Mouse (Mus musculus) liver, adult 2 months (tissue): ENCODE results near the gene Tmem106a. TPM values are rescaled to one million over a fixed set of nuclear protein-coding genes. Genes with fewer than 3 reads are reported as not detected.
A peak's percentile ranks its signal among the peaks of the same experiment; 100 is the strongest.
"Not testable (repeated sequence)": the region's sequence is repeated elsewhere in the genome, so short reads cannot be mapped to it uniquely, and the experiment has no call there.

Experiments
- DNase-seq: peaks from one replicate; pipeline ENCODE4 v3.0.0-alpha.2; 2011; ENCODE audit warnings: low read depth, low spot score; ENCODE audit errors: extremely low read depth
- H3K27ac ChIP-seq: fragments of 200-500 bp; replicated peaks from 2 replicates; pipeline ENCODE4 v1.5.1; 2012; ENCODE audit warnings: low read depth, mild to moderate bottlenecking, control low read depth, inconsistent platforms, low read length; ENCODE audit not compliant: insufficient read depth
- H3K27me3 ChIP-seq: fragments of 200-500 bp; 2 replicates; pipeline ENCODE4 v1.6.1; 2012; ENCODE audit warnings: mild to moderate bottlenecking, moderate library complexity, low read length, inconsistent platforms; ENCODE audit not compliant: control insufficient read depth, insufficient read depth
- H3K36me3 ChIP-seq: fragments of 200-500 bp; 2 replicates; pipeline ENCODE4 v1.6.1; 2012; ENCODE audit warnings: low read length, inconsistent platforms; ENCODE audit not compliant: control insufficient read depth, insufficient read depth
- H3K4me1 ChIP-seq: fragments of 200-500 bp; 2 replicates; pipeline ENCODE4 v1.6.1; 2011; ENCODE audit warnings: low read length; ENCODE audit not compliant: control insufficient read depth, insufficient read depth
- H3K4me3 ChIP-seq: fragments of 200-500 bp; 2 replicates; pipeline ENCODE4 v1.5.1; 2011; ENCODE audit warnings: low read depth, mild to moderate bottlenecking, control low read depth, low read length, moderate library complexity; ENCODE audit not compliant: insufficient read depth
- H3K79me2 ChIP-seq: fragments of 200-500 bp; 2 replicates; pipeline ENCODE4 v1.6.1; 2012; ENCODE audit warnings: inconsistent platforms, mild to moderate bottlenecking, low read length, moderate library complexity; ENCODE audit not compliant: control insufficient read depth, insufficient read depth
- H3K9ac ChIP-seq: fragments of 200-500 bp; 2 replicates; pipeline ENCODE4 v1.6.1; 2012; ENCODE audit warnings: low read depth, mild to moderate bottlenecking, control low read depth, inconsistent platforms, low read length
- CTCF ChIP-seq: fragments of 200-500 bp; IDR thresholded peaks from 2 replicates; pipeline ENCODE4 v1.5.1; 2011; ENCODE audit warnings: low read depth, low read length, control low read depth
- POLR2A ChIP-seq: fragments of 200-500 bp; IDR thresholded peaks from 2 replicates; pipeline ENCODE4 v1.6.1; 2011; ENCODE audit warnings: low read length, control low read depth; ENCODE audit not compliant: insufficient read depth; ENCODE audit errors: extremely low read depth
- whole genome bisulfite sequencing: fragments of 180-500 bp; shearing (Covaris S2); methylation state at CpG from one replicate; pipeline ENCODE4 v1.1.7; 2018; 5-methylcytosine and 5-hydroxymethylcytosine counted together
- polyA plus RNA-seq: library from polyadenylated mRNA; depleted of rRNA; stranded (reverse); fragments of >200 nt; gene quantifications from 2 replicates; pipeline ENCODE4 v1.2.3, GENCODE M21; 2012
- total RNA-seq: library from RNA; depleted of rRNA; stranded (reverse); fragments of >200 nt; gene quantifications from 2 replicates; pipeline ENCODE4 v1.2.3, GENCODE M21; 2014

Tmem106a gene
- total and polyA plus RNA-seq, 2 experiments = 6.4 to 23.1 TPM

GRCm38 (mm10) chr11:101626649-101626994, 44.6 kb downstream of the Tmem106a start:
- WGBS = 5% methylated on average over 8 of the region's 8 CpGs
- no peak for DNase-seq
- Histone ChIP-seq H3K79me2 (no peaks in the 10 kb centered on the region), H3K9ac (peak overlapping the region; percentile 54), H3K36me3 (no peaks in the 10 kb centered on the region), H3K27ac (peak overlapping the region; percentile 86), H3K27me3 (no peaks in the 10 kb centered on the region), H3K4me1 (peaks cover 4% of the 10 kb centered on the region; the same call in 1 of the 2 replicates), H3K4me3 (peak overlapping the region; percentile 58)
- no peak for TF ChIP-seq POLR2A

- no peaks in the 10 kb centered on the region for H3K36me3 ChIP-seq
- peaks cover 4% of the 10 kb centered on the region; the same call in 1 of the 2 replicates for H3K4me1 ChIP-seq
- H3K9ac ChIP-seq = peak within 1 kb of the TSS; percentile 89
- no peak for TF ChIP-seq CTCF
- TF ChIP-seq POLR2A = peak; percentile 89
- peak within 1 kb of the TSS; percentile 86 for H3K27ac ChIP-seq
- peak; percentile 95 for DNase-seq
- peak within 1 kb of the TSS; percentile 74 for H3K4me3 ChIP-seq
- H3K27me3 ChIP-seq = no peaks in the 10 kb centered on the region
- under 1% methylated on average over 34 of the region's 34 CpGs for WGBS
- no peaks in the 10 kb centered on the region for H3K79me2 ChIP-seq
These were observed 45.2 kb downstream of the Tmem106a start, which contains the start of gene Rdm1 for GRCm38 (mm10) chr11:101626995-101627856. Gene Rdm1 (plus strand): TSS chr11:101627195.

- 2% methylated on average over 33 of the region's 33 CpGs for WGBS
- H3K36me3 ChIP-seq = no peaks in the 10 kb centered on the region
- H3K79me2 ChIP-seq = no peaks in the 10 kb centered on the region
- H3K27ac ChIP-seq = peak overlapping the region; percentile 56
- TF ChIP-seq POLR2A (0 out of 2 replicates have a peak, but pooled peaks have one; percentile 9), CTCF (no peak)
- DNase-seq = no peak
- H3K9ac ChIP-seq = peak overlapping the region; percentile 89
- H3K27me3 ChIP-seq = no peaks in the 10 kb centered on the region
- H3K4me1 ChIP-seq = peaks cover 2% of the 10 kb centered on the region; the same call in 1 of the 2 replicates
- peak overlapping the region; percentile 74 for H3K4me3 ChIP-seq
These were observed 46.0 kb downstream of the Tmem106a start for GRCm38 (mm10) chr11:101627857-101628559.

- DNase-seq, H3K27me3 ChIP-seq, H3K36me3 ChIP-seq, H3K9ac ChIP-seq, H3K4me3 ChIP-seq, H3K79me2 ChIP-seq, H3K4me1 ChIP-seq, H3K27ac ChIP-seq: not testable (repeated sequence)
- 66% methylated on average over 4 of the region's 5 CpGs for WGBS
These were observed 46.8 kb downstream of the Tmem106a start for GRCm38 (mm10) chr11:101628733-101629417.

- H3K27ac ChIP-seq = no peak overlapping the region
- H3K4me1 ChIP-seq = no peaks in the 10 kb centered on the region
- no peak overlapping the region for H3K9ac ChIP-seq
- H3K27me3 ChIP-seq = no peaks in the 10 kb centered on the region
- no peaks in the 10 kb centered on the region for H3K79me2 ChIP-seq
- H3K4me3 ChIP-seq = no peak overlapping the region
- peaks cover 3% of the 10 kb centered on the region; the same call in 1 of the 2 replicates for H3K36me3 ChIP-seq
- no peak for TF ChIP-seq POLR2A
- WGBS = 92% methylated on average over 10 of the region's 10 CpGs
- DNase-seq = no peak
These were observed 53.6 kb downstream of the Tmem106a start for GRCm38 (mm10) chr11:101635660-101636059.
